Mouse (Mus musculus): ENCODE measurements around the gene Slc40a1. TPM values are rescaled to one million over a fixed set of nuclear protein-coding genes. Genes with fewer than 3 reads are reported as not detected.

Gene Slc40a1
- total RNA-seq (2014; rRNA removed) (12.9 and 18.5 TPM in 2 replicates), polyA plus RNA-seq (2015; fragmentation: Nextera tagmentation; extraction: Ambion mirVana) (23.9 and 24.8 TPM in 2 replicates)

DNA sequence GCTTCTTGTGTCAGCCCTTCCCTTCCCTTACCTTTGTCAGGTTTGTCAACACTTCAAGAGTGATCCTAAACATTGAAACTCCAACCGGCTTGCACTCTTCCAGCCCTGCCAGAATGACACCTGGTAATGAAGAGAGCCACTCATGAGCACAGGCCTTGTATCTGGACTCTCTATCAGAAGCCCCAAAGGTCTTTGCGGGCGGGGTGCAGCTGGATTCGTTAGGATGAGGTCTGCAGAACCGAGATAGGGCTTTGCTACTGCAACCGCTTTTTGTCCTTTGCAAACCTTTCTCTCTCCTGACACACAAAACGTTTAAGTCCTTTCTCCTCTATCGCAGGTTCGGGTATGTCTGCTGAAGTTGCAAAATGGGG, at the start of gene Slc40a1:
TSS of gene Slc40a1 (minus strand) at position 131 of the 371 bp plus-strand sequence.
- no peak within 1 kb of the TSS for H3K27ac ChIP-seq (ENCODE audit: low read depth, low read length)

DNA sequence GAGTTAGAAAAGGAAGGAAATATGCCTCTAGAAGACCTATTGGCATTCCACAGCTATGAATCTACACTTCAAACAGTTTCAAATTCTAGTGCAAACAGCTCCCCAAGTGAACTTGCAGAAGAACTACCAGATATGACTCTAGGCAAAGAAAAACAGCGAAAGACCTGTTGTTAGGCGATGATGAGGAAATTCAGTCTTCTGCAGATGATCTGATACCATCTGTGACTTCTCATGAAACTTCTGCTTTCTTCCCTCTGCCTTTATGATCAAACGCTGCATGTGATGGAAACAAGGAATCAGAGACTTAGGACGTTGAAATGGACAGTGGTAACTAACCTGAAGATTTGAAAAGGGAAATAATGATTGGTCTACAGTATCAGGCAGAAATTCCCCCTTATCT, 45.0 kb upstream of the Slc40a1 start:
- Histone ChIP-seq H3K9me3 (ENCODE audit: low read length) (no peaks in the 10 kb centered on the region), H3K9ac (replicated peaks; ENCODE audit: low read length, poor library complexity, severe bottlenecking) (no peak overlapping the region), H3K36me3 (ENCODE audit: insufficient read depth, low read length) (no peaks in the 10 kb centered on the region), H3K27ac (ENCODE audit: low read depth, low read length) (no peak overlapping the region), H3K27me3 (ENCODE audit: insufficient read depth, low read length) (no peaks in the 10 kb centered on the region), H3K4me3 (ENCODE audit: low read depth, low read length) (no peak overlapping the region), H3K4me1 (ENCODE audit: insufficient read depth, low read length) (no peaks in the 10 kb centered on the region), H3K4me2 (ENCODE audit: low read depth, low read length, poor library complexity, severe bottlenecking) (no peak overlapping the region)
- no peak for TF ChIP-seq CTCF (IDR thresholded peaks at IDR 0.05)
- WGBS, result 87% methylated on average over 4 of the region's 4 CpGs
- no peak for ATAC-seq (ENCODE audit: low FRiP score)
- DNase-seq (ENCODE audit: low spot score), result no peak

More for the DNA sequence above, at the start of gene Slc40a1:
- peak within 1 kb of the TSS; percentile 81 for H3K4me3 ChIP-seq (ENCODE audit: low read depth, low read length)
- H3K9ac ChIP-seq (replicated peaks; ENCODE audit: low read length, poor library complexity, severe bottlenecking), result peak within 1 kb of the TSS; percentile 57
- DNase-seq (ENCODE audit: low spot score) (no peak), ATAC-seq (ENCODE audit: low FRiP score) (no peak)
- no peaks in the 10 kb centered on the region for H3K9me3 ChIP-seq (ENCODE audit: low read length)
- TF ChIP-seq CTCF (IDR thresholded peaks at IDR 0.05), result no peak
- 29% methylated on average over 9 of the region's 9 CpGs for WGBS
- H3K4me2 ChIP-seq (ENCODE audit: low read depth, low read length, poor library complexity, severe bottlenecking), result peak within 1 kb of the TSS; percentile 75
- H3K36me3 ChIP-seq (ENCODE audit: insufficient read depth, low read length), result no peaks in the 10 kb centered on the region
- no peaks in the 10 kb centered on the region for H3K27me3 ChIP-seq (ENCODE audit: insufficient read depth, low read length)
- peaks cover 3% of the 10 kb centered on the region; the same call in 1 of the 2 replicates for H3K4me1 ChIP-seq (ENCODE audit: insufficient read depth, low read length)

DNA sequence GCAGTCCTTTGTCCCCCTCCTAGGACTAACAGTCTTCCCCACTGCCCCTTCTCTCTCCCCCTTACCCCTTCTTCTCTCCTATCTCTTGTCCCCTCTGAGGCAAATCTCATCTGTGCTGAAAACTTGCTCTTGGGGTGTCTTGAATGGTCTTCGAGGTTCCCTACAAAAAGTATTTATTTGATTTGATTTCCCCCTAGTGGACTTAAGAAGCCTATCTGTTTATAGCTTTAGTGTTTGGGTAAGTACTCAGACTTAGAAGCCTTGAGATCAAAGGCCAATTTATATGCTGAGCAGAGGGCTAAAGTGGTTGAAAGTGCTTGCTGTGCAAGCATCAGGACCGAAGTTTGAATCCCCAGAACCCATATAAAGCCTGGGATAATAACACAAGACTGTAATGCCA, 22.7 kb upstream of the Slc40a1 start:
- ATAC-seq (ENCODE audit: low FRiP score) (no peak), DNase-seq (ENCODE audit: low spot score) (no peak)
- H3K27me3 ChIP-seq (ENCODE audit: insufficient read depth, low read length), result no peaks in the 10 kb centered on the region
- H3K4me1 ChIP-seq (ENCODE audit: insufficient read depth, low read length), result no peaks in the 10 kb centered on the region
- H3K9ac ChIP-seq (replicated peaks; ENCODE audit: low read length, poor library complexity, severe bottlenecking), result no peak overlapping the region
- no peak overlapping the region for H3K4me3 ChIP-seq (ENCODE audit: low read depth, low read length)
- no peak overlapping the region for H3K4me2 ChIP-seq (ENCODE audit: low read depth, low read length, poor library complexity, severe bottlenecking)
- WGBS, result 62% methylated on average over 2 of the region's 2 CpGs
- H3K27ac ChIP-seq (ENCODE audit: low read depth, low read length), result no peak overlapping the region
- TF ChIP-seq CTCF (IDR thresholded peaks at IDR 0.05), result no peak
- H3K9me3 ChIP-seq (ENCODE audit: low read length), result no peaks in the 10 kb centered on the region
- H3K36me3 ChIP-seq (ENCODE audit: insufficient read depth, low read length), result no peaks in the 10 kb centered on the region

DNA sequence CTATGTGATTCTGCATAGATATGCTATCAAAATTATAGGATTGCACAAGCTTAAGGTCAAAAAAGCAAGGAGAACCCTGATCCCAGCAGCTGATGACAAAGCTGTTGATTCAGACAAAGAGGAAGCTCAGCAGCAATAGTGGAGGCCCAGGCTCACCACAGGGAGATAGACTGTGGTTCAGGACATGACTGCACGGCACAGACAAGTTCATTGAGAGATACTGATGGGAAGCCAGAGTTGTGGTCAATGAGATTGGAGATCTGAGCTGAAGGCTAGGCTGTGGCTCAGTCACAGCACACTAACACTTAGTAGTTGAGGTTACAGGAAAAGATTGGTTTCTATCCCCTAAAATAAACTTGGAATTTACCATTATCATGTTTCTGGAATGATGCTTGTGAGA, 21.5 kb upstream of the Slc40a1 start:
- no peak overlapping the region for H3K4me3 ChIP-seq (ENCODE audit: low read depth, low read length)
- no peaks in the 10 kb centered on the region for H3K36me3 ChIP-seq (ENCODE audit: insufficient read depth, low read length)
- no peaks in the 10 kb centered on the region for H3K9me3 ChIP-seq (ENCODE audit: low read length)
- H3K4me1 ChIP-seq (ENCODE audit: insufficient read depth, low read length), result no peaks in the 10 kb centered on the region
- H3K4me2 ChIP-seq (ENCODE audit: low read depth, low read length, poor library complexity, severe bottlenecking), result no peak overlapping the region
- no peaks in the 10 kb centered on the region for H3K27me3 ChIP-seq (ENCODE audit: insufficient read depth, low read length)
- no peak for ATAC-seq (ENCODE audit: low FRiP score)
- 54% methylated on average over 1 of the region's 1 CpGs for WGBS
- no peak for TF ChIP-seq CTCF (IDR thresholded peaks at IDR 0.05)
- DNase-seq (ENCODE audit: low spot score), result no peak
- no peak overlapping the region for H3K27ac ChIP-seq (ENCODE audit: low read depth, low read length)
- H3K9ac ChIP-seq (replicated peaks; ENCODE audit: low read length, poor library complexity, severe bottlenecking), result no peak overlapping the region

DNA sequence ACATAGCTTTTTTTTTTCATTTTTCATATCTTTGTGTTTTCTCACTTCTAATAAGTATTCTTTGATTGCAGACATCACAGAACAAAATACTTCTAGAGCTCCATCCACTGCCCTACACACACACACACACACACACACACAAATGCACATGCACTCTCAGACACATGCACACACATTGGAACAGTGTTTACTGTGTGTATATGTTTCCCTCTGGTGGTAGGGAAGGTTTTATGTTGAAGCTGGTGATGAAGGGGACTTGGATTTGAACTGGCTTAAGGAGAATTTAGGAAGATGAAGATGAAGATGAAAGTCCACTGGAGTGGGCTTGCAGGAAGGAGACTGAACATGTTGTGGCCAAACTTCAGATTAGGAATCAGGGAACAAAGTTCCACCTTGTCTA, 4.8 kb upstream of the Slc40a1 start:
- ATAC-seq (ENCODE audit: low FRiP score) (no peak), DNase-seq (ENCODE audit: low spot score) (no peak)
- H3K36me3 ChIP-seq (ENCODE audit: insufficient read depth, low read length), result no peaks in the 10 kb centered on the region
- no peak overlapping the region for H3K4me2 ChIP-seq (ENCODE audit: low read depth, low read length, poor library complexity, severe bottlenecking)
- no peak overlapping the region for H3K4me3 ChIP-seq (ENCODE audit: low read depth, low read length)
- no peak overlapping the region for H3K27ac ChIP-seq (ENCODE audit: low read depth, low read length)
- peak; percentile 48 for TF ChIP-seq CTCF (IDR thresholded peaks at IDR 0.05)
- H3K4me1 ChIP-seq (ENCODE audit: insufficient read depth, low read length), result peaks cover 2% of the 10 kb centered on the region; the same call in 1 of the 2 replicates
- H3K9me3 ChIP-seq (ENCODE audit: low read length), result no peaks in the 10 kb centered on the region
- H3K9ac ChIP-seq (replicated peaks; ENCODE audit: low read length, poor library complexity, severe bottlenecking), result no peak overlapping the region
- H3K27me3 ChIP-seq (ENCODE audit: insufficient read depth, low read length), result no peaks in the 10 kb centered on the region

DNA sequence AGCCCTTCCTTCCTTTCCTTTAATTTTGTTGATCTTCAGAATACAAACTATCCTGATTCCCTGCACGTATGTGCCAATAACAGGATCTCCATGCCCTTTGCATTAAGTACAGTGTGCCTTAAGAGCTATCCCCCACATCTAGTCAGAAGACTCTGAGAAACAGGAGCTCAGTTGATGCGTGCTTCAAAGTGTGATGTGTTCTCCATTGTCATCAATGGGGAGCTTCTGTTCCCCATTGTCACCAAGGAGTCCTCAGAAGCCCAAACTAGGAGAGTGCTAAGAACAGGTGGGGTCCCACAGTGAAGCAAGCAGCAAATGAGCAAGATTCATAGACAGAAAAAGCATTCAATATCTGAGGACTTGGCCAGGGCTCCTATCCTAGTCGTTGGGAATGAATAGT, 588 bp upstream of the Slc40a1 start:
- no peak for TF ChIP-seq CTCF (IDR thresholded peaks at IDR 0.05)
- Histone ChIP-seq H3K9me3 (ENCODE audit: low read length) (no peaks in the 10 kb centered on the region), H3K9ac (replicated peaks; ENCODE audit: low read length, poor library complexity, severe bottlenecking) (no peak overlapping the region), H3K27me3 (ENCODE audit: insufficient read depth, low read length) (no peaks in the 10 kb centered on the region), H3K4me1 (ENCODE audit: insufficient read depth, low read length) (peaks cover 3% of the 10 kb centered on the region; the same call in 1 of the 2 replicates), H3K4me2 (ENCODE audit: low read depth, low read length, poor library complexity, severe bottlenecking) (no peak overlapping the region), H3K4me3 (ENCODE audit: low read depth, low read length) (no peak overlapping the region), H3K36me3 (ENCODE audit: insufficient read depth, low read length) (no peaks in the 10 kb centered on the region), H3K27ac (ENCODE audit: low read depth, low read length) (no peak overlapping the region)
- ATAC-seq (ENCODE audit: low FRiP score) (no peak), DNase-seq (ENCODE audit: low spot score) (no peak)
- WGBS, result 58% methylated on average over 3 of the region's 3 CpGs

Data from midbrain, postnatal 0 days (tissue).